Mouse (Mus musculus) c-Kit-positive CD71-positive TER-119-negative erythroid progenitor cells, embryonic 14.5 days (primary cell): ENCODE results near the gene Wiz.

ENCODE experiments used
- DNase-seq: peaks from one replicate; pipeline ENCODE4 v3.0.0-alpha.2; 2013; ENCODE audit warnings: low read depth

Wiz gene

DNA sequence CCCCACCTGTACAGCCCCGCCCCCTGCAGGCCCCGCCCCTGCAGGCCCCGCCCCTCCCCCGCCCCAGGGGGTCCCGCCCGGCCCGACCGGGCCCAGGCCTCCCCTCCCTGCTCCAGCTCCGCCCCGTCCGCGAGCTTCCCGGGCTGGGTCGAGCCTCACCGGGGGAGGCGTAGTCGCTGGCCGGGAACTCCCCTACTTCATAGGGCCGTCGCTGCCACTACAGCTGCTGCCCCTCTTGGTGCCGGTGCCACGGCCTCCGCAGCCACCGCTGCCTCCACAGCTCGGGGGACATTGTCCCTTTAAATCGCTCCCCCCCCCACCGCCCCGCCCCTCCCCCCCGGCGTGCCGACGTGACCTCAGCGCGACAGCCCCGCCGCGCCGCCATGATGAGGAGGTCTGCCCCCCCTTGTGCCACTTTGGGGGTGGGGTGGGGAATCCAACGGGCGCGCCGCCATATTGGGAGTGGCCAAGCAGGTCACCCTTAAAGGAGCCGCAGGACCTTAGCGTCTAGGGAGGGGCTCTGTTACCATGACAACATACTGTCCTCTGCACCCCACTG lies at the start of gene Wiz:
Wiz (minus strand) TSS at position 339 of the 559 bp plus-strand sequence.
- peak; percentile 76 for DNase-seq

DNA sequence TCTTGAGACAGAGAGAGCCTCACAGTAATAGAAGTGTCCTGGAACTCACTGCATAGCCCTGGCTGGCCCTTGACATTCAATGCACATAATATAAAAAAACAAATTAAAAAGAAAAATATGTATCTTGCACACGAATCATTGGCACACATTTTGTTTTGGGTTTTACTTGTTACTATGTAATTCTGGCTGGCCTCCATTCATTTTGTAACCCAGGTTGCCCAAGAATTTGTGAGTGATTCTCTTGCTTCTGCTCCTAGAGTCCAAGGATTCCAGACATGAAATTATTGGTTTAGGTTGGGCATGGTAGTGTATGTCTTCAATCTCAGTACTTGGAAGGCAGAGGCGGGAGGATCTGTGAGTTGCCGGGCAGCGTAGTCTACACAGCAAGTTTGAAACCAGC lies 47.9 kb upstream of the Wiz start:
- DNase-seq, result no peak

DNA sequence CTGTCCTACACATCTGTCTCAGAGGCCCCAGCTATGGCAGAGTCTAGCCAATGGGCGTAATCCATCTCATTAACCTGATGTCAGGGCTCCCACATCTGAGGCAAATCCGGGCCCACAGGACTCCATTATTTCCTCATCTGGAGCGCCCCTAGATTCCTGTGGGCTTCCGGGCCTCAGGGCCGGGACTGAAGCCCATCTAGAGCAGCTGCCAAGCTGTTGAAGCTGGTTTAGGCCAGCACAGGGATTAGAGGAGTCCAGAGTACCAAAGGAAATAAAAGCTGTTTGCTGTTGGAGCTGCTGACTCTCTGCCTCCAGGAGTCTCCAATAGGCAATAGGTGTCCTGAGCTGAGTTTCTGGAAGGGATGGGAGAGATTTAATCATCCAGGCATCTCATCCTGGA lies 45.9 kb upstream of the Wiz start:
- DNase-seq, result no peak

DNA sequence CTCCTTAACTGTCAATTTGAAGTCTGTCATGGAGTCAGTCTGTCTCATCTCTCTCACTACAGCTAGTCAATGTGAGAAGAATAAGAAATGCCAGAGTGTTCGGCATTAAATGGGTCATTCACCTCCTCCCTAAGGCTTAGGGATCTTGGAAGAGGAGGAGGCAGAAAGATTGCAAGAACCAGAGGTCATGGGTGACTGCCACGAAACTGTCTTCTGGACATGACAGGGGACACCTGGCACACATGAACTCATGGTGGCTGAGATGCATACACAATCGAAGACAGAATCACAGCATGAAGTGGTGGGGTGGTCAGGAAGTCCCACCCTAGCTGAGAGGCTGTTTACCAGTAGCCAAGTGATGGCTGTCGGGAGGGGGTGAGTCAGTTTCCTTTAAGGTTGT lies 45.1 kb upstream of the Wiz start:
- no peak for DNase-seq

DNA sequence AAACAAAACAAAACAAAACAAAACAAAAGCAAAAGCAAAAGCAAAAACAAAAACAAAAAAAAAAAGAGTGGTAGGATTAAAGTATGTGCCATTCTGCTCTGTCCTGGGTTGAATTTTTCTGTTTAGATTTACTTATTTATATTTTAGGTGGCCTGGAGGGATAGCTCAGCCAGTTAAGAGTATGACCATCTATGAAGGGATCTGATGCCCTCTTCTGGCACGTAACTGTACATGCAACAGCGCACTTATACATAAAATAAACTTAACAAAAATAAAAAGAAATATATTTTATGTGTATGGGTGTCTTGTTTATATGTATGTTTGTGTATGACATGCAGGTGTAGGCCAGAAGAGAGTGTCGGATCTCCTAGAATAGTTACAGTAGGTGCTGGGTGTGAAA lies 42.7 kb upstream of the Wiz start:
- DNase-seq, result no peak

DNA sequence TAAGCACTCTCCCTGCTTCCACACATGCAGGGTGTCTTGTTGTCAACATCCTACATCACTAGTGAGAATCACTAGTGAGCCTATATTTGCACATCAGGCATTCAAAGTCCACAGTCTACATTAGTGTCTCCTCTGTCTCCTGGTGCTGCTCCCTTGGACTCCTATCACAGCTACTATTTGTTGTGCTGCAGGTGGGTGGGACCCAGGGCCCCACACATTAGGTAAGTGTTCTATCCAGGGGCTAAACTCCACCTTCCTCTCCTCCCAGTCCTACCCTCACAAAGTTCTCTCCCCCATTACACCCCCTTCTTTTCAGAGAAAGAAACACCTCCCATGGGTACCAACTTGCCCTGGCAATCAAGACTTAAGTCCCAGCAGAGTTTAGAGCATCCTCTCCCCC lies 37.4 kb upstream of the Wiz start:
- DNase-seq, result no peak

DNA sequence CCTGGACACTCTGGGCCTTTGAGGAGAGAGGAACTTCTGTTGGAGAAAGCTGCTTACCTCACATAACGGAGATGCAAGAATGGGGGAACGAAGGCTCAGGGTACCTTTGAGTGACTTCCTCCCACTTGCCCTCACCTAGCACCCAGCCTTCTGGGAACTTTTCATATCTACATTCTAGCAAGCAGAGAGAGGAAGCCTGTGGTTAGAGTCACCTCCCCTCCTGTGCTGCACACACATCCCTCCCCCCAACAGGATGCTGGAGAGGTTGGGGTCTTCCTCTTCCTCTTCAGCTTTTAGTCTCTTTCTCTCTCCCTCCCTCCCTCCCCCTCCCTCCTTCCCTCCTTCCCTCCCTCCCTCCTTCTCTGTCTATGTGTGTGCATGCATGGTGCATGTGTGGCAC lies 34.8 kb upstream of the Wiz start, which contains the start of gene Pglyrp2:
Pglyrp2 (minus strand) TSS at position 134 of the 400 bp plus-strand sequence.
- no peak for DNase-seq

DNA sequence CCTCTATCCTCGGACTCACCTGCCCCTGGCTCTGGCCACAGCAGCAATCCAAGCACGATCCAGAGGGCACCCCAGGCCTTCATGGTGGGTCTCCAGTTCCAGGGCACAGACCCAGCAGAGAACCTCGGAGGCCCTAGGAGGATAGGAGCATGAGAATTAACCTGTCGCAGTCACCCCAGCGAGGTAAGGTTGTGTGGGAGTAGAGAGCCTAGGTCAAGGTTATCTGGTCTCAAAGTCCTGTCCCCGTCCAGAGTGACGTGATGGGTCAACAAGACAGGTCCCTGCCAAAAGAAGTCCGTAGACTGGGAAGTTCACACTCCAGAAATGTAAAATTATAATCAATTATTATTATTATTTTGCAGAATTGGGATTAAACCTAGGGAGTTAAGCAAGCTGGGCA lies 31.5 kb upstream of the Wiz start:
- no peak for DNase-seq

DNA sequence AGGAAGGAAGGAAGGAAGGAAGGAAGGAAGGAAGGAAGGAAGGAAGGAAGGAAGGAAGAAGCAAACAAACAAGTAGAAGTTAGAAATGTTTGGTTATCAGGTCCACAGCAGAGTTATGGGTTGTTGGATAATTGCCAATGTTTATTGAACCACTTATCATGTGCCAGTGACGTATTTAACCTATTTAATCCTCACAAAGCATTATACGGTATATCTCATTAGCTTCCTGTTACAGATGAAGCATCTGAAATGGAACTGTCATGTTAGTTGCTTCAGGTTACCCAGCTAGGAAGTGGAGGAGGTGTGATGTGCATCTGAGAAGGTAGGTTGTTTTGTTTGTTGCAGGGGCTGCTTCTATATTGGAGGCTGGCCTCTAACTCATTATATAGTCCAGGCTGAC lies 30.8 kb upstream of the Wiz start:
- no peak for DNase-seq

DNA sequence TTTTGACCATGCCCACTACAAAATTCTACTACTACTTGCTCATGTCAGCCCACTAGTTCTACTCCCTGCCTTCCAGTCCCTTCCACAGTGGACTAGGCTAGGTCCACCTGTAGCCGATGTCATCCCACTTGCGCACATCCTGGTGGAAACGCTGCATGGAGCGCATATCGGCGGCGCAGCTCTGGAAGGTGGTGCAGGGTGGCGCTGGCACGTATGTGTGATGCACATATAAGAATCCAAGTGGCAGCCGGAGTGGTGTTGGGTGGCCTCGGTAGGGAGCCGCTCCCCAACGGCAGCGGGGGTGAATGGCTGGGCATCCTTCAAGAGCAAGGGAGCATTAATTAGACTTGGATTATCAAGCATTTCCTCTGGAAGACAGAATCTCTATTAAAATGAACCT lies 27.5 kb upstream of the Wiz start:
- DNase-seq, result no peak

DNA sequence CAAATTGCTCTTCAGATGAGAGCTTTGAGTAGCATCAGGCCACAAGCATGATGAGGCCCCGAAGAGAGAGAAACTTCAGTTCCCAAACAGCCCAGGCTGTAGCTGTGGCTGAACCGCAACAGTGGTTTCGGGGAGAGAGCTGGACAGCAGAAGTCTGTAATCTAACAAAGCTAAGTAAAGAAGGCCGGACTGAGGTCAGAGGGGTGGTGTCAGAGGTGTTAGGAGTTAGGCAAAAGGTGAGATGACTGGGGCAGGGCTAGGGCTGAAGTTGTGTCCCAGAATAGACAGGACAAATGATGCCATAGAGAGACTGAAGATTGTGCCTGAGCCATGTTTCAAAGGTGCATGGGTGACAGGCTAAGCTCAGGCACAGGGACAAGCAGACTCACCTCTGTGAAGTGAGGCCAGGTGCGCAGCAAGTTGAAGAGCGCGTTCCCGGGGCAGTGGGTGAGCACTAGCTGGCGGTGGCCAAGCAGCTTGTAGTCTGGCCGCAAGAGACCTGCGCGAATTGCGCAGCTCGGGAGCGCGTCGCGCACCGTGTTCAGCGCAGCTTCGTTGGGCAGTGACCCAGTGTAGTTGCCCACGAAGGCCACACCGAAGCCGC lies 26.3 kb upstream of the Wiz start:
- no peak for DNase-seq

DNA sequence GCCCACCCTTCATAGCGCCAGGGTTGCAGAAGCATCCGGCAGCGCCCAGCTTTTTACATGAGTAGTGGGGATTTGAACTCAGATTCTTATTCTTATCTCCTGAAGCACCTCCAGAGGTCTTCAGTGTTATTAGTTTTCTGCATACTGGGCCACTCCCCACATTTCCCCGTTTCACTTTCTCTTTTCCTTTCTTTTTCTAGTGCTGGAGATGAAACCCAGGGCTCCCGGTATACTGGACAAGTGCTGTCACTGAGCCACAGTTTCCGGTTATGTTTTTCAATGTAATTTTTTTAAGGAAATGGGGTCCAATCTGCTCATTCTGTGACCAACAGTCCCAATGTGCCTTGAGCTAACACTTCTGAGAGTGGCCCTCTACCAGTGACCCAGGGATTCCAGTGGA lies 22.7 kb upstream of the Wiz start:
- DNase-seq, result no peak

DNA sequence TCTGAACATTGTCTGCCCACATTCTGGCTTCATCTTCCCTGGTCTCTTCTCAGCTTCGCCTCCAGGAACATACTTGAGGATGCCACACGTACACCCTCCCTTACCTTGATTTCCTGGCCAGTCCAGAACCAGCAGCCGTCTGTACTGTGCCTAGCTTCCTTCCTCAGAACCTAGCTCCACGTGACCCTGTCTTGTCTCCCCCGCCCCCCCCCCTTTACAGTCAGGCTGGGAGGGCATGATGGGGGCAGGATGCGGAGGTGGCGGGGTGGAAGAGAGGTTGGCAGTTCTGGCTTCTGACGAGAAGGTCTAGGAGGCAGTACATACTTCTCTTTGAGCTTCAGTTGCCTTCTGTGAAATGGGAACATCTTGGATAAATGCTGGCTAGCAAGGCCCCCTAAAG lies 14.2 kb upstream of the Wiz start, which contains the start of gene Rasal3:
Rasal3 (minus strand) TSS at position 167 of the 400 bp plus-strand sequence.
- DNase-seq, result no peak

DNA sequence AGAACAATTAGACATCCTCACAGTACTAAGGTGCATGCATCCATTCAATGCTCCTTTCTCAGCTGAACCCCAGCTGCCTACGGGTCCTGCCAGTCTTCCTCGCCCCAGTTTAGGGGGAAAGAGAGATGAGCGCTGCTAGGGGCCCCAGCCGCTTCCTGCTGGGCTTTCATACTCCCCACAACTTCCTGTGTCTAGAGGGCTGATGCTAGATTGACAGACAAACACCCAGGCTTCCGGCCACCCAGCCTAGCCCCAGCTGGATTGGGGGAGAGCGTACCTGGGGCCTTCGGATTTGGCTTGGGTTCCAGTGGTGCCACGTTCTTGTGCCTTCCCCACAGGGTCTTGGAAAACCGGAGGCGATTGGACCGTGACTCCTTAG lies 13.5 kb upstream of the Wiz start:
- no peak for DNase-seq

DNA sequence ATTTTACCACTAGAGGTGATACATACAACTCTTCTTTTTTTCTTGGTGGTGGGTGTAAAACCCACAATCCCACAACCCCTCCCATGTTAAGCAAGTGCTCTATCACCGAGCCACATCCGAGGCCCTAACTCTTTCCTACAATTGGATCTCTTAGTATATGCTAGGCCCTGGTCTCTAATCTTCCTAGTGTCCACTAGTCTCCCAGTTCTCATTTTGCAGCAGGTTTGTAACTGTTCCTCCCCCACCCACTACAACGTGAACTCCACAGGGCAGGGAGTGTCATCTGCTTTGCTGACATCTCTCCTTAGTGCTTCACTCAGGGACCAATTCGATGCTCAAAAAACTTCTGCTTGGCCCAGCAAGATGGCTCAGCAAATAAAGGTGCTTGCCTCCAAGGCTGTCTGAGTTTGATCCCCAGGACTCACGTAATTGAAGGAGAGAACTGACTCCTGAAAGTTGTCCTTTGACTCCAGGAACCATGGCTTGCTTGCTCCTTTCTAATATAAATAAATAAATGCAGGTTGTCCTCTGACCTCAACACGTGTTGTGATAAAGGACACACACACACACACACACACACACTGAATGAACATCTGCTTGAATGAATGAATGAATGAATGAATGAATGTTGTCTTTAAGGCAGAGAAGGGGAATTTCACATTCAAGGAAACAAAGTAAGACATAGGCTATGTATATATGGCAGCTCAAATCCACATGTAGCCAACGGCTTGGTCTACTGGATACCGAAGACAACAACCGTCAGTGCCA lies 13.0 kb upstream of the Wiz start:
- DNase-seq, result no peak

DNA sequence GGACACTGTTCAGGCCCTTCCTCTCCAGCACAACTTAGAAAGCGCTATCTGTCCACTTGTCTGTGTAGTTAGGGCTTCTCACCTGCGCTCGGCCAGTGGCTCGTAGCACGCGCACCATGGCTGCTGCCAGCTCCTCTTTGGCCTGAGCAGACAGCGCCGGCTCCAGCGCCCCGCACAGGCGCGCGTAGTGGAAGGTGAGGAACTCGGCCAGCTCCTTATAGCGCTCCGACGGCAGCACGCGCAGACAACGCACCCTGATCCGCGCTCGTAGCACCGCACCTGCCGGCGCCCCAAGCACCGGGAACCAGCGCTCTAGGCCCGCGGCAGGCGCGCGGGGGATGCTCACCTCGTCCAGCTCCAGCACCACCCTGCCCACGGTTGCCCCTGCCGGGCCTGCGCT lies 7.0 kb upstream of the Wiz start:
- no peak for DNase-seq

DNA sequence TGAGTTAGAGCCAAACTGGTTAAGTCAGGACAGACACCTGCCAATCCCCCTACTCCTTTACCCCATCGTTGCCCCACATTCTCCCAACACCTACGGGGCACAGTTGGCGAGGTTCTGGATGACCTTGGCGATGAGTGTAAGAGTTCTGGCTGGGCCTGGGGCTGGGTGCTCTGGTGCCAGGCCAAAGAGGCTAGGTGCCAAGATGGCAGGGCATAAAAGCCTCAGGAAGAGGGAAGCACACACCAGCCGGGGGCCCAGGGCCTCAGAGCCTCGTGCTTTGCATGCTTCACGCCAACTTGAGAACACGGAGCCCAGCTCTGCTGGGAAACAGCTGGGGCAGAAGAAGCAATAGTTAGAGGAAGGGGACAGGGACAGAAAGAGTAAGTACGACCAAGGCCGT lies 4.7 kb upstream of the Wiz start:
- DNase-seq, result no peak

DNA sequence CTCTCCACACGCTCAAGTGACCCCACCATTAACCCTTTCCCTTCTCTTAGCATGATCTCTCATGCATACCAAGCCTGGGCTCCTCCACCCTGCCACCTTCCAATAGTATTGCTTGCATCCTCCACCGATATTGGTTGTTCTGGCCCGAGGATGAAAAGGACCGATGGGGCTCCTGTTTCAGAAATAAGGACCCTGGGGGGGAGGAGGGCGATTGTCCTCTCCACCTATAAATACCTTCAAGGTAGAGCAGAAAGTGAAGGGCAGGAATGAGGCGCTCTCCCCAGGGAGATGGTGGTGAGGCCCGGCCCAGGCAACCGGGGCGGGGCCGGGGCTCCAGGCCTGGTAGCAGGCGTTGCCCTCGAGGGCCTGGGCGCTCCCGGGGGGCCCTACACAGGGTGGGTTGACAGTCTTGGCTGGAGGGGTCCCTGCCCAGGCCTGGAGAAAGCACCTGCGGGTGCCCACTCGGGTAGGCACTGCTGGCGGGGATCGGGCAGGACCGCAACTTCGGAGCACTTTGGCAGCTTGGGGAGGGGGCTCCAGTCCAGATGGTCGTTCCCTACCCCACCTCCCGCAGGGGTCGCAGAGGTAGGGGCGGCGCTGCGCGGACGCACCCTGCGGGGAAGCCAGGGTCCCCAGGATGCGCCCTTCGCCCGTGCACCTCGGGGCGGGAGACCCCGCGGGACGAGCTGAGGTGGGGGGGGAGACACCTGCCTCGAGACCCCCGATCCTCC lies 704 bp downstream of the Wiz start:
- DNase-seq, result no peak

DNA sequence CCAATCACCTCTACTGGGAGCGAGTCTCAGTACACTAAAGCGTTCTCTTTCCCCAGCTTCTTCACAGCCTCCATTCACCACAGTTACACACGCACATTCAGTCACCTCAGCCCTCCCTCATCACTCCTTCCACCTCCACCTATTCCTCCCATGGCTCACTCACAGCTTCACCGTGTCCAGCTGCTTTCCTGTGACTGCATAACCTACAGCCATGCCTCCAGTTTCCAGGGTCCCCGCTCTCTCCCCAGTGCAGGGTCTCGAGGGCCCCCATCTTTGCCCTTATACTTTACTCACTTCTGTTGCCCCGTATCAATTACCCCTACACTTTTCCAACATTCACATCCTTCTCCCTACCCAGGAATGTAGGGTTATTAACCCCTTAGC lies 1.3 kb downstream of the Wiz start:
- no peak for DNase-seq

DNA sequence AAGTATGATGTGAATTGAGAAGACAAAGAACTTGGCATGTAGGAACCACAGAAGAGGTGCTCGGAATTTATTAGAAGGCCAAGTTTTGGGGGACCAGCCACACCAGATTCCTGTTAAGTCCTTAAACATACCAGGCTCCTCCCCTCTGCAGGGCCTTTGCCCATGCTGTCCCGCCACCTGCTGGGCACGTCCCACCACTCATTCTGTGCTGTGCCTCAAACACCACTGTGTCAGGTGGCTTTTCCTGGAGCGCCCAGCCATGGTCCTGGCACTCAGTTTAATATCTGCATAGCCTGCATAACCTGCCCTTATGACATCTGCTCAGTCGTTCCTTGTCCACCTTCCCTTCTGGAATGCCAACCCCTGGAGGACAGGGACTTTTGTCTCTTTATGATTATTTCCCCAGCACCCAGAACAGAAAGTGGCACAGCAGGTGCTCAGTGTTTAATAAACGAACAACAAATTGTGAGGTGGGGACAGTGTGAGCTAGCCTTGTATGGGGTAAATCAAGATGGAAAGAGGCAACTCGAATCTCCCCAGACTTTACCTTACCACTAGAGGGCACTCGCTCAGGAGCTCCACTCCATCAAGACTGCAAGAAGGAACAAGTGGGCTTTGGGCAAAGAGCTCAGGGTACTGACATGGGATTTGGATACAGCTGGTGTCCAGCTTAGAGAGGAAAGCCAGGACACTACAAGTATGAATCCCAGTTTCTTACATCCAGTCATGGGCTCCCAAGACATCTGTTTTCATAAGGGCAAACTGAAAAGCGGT lies 2.4 kb downstream of the Wiz start:
- no peak for DNase-seq

DNA sequence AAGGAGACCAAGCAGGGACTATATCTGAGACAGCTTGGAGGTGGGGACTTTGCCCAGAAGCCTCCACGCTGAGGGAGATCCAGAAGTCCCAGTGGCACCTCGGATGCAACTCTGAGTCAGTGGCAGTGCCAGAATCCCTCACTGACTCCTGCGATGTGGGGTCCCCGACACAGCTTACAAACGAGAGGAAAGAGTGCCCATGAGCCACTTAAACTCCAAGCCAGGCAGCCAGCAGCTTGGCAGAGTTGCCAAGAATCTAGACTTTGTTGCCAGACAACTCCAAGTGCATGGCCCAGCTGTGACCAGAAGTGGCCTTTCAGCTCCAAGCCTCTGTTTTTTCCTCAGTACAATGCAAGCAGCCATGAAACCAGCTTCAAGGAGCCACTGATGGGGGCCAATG lies 5.6 kb downstream of the Wiz start:
- no peak for DNase-seq

DNA sequence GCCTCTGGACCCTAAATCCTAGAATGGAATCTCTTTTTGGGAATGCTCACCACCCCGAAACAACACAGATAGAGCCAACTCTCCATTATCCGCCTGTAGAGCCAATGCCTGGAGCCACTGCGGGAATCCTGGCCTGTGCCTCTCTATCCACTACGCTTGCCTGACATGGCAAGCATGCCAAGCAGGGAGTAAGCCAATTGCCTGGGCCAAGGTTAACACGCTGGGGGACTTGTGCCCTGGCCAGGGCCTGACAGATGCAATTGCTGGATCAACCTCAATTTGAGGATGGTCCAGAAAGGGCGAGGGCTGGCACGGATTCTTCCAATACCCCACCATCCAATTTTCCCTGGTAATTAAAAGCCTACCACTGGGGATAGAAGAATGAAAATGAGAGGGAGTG lies 6.7 kb downstream of the Wiz start:
- DNase-seq, result no peak
